Mouse (Mus musculus) inflammation-experienced regulatory T-cells, adult 16 weeks (primary cell): ENCODE results near the gene Zbed3. TPM values are rescaled to one million over a fixed set of nuclear protein-coding genes. Genes with fewer than 3 reads are reported as not detected.

Experiments
- polyA plus RNA-seq: library from polyadenylated mRNA; unstranded; fragments of 100-300 nt; shearing (Covaris generic); gene quantifications from one replicate; pipeline ENCODE4 v1.2.1, GENCODE M21; 2017

Zbed3 gene
- polyA plus RNA-seq = 2.1 TPM

GRCm38 (mm10) chr13:95323400-95323799 lies at the start of gene Zbed3:
Gene Zbed3, plus strand, starts transcription at chr13:95323612.

GRCm38 (mm10) chr13:95374701-95375553 lies 51.5 kb downstream of the Zbed3 start, which contains the start of gene Aggf1:
Gene Aggf1, minus strand, starts transcription at chr13:95375352.

Other genes with a start within 250 kb of the Zbed3 start
- gene Pde8b, start 73.3 kb upstream of the Zbed3 start, polyA plus RNA-seq = 0.88 TPM
- gene Aggf1, start 51.7 kb downstream of the Zbed3 start, polyA plus RNA-seq = 7.3 TPM
- gene Crhbp, start 121.3 kb downstream of the Zbed3 start, polyA plus RNA-seq = not detected
- gene S100z, start 155.1 kb downstream of the Zbed3 start, polyA plus RNA-seq = not detected
- gene F2rl1, start 201.6 kb downstream of the Zbed3 start, polyA plus RNA-seq = 23.2 TPM